Mouse (Mus musculus): ENCODE measurements around the gene Wdr91.

DNA sequence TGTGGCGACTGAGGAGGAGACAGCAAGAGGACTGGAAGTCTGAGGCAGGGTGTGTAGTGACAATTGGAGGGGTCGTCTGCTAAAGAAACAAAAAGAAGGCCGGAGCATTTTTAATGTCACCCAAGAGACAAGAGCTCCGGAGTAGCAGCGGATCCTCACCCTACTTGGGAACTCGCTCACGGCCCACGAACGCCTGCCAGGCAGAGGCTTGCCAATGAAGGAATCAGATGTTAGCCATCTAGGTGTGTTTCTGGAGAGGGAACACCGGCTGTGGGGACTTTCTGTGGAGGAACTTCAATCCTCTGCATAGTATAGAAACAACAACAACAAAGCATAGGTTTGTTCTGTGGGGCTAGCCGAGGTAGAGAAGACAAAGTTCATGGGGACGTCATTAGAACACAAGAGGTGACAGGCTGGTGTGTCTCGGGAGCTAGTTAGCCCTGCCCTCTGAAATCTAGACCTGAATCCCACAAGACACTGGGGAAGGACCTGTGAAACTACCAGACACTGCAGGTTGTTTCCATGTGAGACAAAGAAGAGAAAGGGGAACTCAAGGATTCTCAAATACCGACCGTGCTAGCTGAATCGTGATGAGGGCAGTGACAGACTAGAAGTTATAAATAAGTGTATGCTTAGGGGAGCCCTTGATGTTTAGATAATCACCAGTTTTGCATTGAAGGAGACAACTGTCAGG lies 43.2 kb downstream of the Wdr91 start:
- TF ChIP-seq CTCF (IDR thresholded peaks at IDR 0.05; ENCODE audit: borderline replicate concordance, insufficient read depth, low read length), result no peak
- no peak for TF ChIP-seq POLR2A (IDR thresholded peaks at IDR 0.05; ENCODE audit: low read depth, low read length)
